Mouse (Mus musculus): ENCODE measurements around the gene Ezh1. TPM values are rescaled to one million over a fixed set of nuclear protein-coding genes. Genes with fewer than 3 reads are reported as not detected.
A peak's percentile ranks its signal among the peaks of the same experiment; 100 is the strongest.
"Not testable (repeated sequence)": the region's sequence is repeated elsewhere in the genome, so short reads cannot be mapped to it uniquely, and the experiment has no call there.

Gene Ezh1
- polyA plus RNA-seq, 1 experiment from 2014 or later, result 12.4 TPM

DNA sequence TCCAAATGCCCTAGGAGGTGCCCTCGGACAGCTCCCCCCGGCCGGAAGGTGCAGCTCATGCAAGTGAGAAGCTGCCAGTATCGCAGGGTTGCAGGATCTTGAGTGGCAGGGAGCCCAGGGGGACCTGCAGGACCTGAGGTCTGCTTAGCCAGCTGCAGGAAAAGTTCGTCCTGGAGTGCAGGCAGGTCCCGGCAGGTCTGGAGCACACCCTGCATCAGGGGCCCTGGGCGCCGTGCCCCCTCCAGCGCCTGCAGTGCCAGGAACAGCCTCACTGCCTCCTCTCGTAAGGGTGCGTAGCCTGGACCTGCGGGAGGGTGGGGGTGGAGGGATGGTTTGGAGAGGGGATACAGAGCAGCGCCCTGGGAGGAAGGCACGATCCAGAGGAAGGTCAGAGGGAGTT, 59.9 kb downstream of the Ezh1 start:
- no peak overlapping the region for H3K27ac ChIP-seq (ENCODE audit: low read depth, low read length)
- peaks cover 100% of the 10 kb centered on the region for H3K27me3 ChIP-seq (replicated peaks; ENCODE audit: control insufficient read depth, insufficient read depth, low read length)
- no peak overlapping the region for H3K9ac ChIP-seq (ENCODE audit: low read depth, low read length)
- no peak for DNase-seq (ENCODE audit: low spot score)
- no peak for ATAC-seq (replicated peaks; ENCODE audit: low FRiP score)
- H3K4me3 ChIP-seq (ENCODE audit: low read depth, low read length), result no peak overlapping the region
- H3K4me2 ChIP-seq, result no peak overlapping the region
- 62% methylated on average over 14 of the region's 14 CpGs for WGBS
- H3K36me3 ChIP-seq (ENCODE audit: control insufficient read depth, insufficient read depth, low read length), result peaks cover 7% of the 10 kb centered on the region
- H3K9me3 ChIP-seq (ENCODE audit: control insufficient read depth, low read length), result no peaks in the 10 kb centered on the region
- H3K4me1 ChIP-seq (replicated peaks; ENCODE audit: control insufficient read depth, insufficient read depth, low read length), result peaks cover 38% of the 10 kb centered on the region

- Histone ChIP-seq H3K4me3 (ENCODE audit: low read depth, low read length) (peak overlapping the region; percentile 32; the same call in 1 of the 2 replicates), H3K27ac (ENCODE audit: low read depth, low read length) (no peak overlapping the region), H3K4me2 (peak overlapping the region; percentile 52), H3K27me3 (replicated peaks; ENCODE audit: control insufficient read depth, insufficient read depth, low read length) (peaks cover 90% of the 10 kb centered on the region), H3K36me3 (ENCODE audit: control insufficient read depth, insufficient read depth, low read length) (peaks cover 7% of the 10 kb centered on the region), H3K9ac (ENCODE audit: low read depth, low read length) (no peak overlapping the region), H3K4me1 (replicated peaks; ENCODE audit: control insufficient read depth, insufficient read depth, low read length) (peaks cover 33% of the 10 kb centered on the region), H3K9me3 (ENCODE audit: control insufficient read depth, low read length) (no peaks in the 10 kb centered on the region)
- 16% methylated on average over 35 of the region's 35 CpGs for WGBS
- no peak for DNase-seq (ENCODE audit: low spot score)
- ATAC-seq (replicated peaks; ENCODE audit: low FRiP score), result 0 out of 2 replicates have a peak, but pooled peaks have one; percentile 35
Observed at GRCm38 (mm10) chr11:101164677-101165580, 61.3 kb downstream of the Ezh1 start.

- Histone ChIP-seq H3K9ac (ENCODE audit: low read depth, low read length) (no peak overlapping the region), H3K4me3 (ENCODE audit: low read depth, low read length) (peak overlapping the region; percentile 32), H3K27ac (ENCODE audit: low read depth, low read length) (no peak overlapping the region), H3K9me3 (ENCODE audit: control insufficient read depth, low read length) (no peaks in the 10 kb centered on the region), H3K36me3 (ENCODE audit: control insufficient read depth, insufficient read depth, low read length) (peaks cover 7% of the 10 kb centered on the region), H3K27me3 (replicated peaks; ENCODE audit: control insufficient read depth, insufficient read depth, low read length) (peaks cover 86% of the 10 kb centered on the region), H3K4me1 (replicated peaks; ENCODE audit: control insufficient read depth, insufficient read depth, low read length) (peaks cover 27% of the 10 kb centered on the region), H3K4me2 (peak overlapping the region; percentile 52)
- DNase-seq (ENCODE audit: low spot score) (no peak), ATAC-seq (replicated peaks; ENCODE audit: low FRiP score) (no peak)
- 15% methylated on average over 21 of the region's 21 CpGs for WGBS
Observed at GRCm38 (mm10) chr11:101164351-101164665, 62.0 kb downstream of the Ezh1 start.

GRCm38 (mm10) chr11:101163476-101164350, 62.5 kb downstream of the Ezh1 start:
- Histone ChIP-seq H3K36me3 (ENCODE audit: control insufficient read depth, insufficient read depth, low read length) (peaks cover 7% of the 10 kb centered on the region), H3K4me2 (peak overlapping the region; percentile 52), H3K4me1 (replicated peaks; ENCODE audit: control insufficient read depth, insufficient read depth, low read length) (peaks cover 22% of the 10 kb centered on the region), H3K27me3 (replicated peaks; ENCODE audit: control insufficient read depth, insufficient read depth, low read length) (peaks cover 86% of the 10 kb centered on the region), H3K9me3 (ENCODE audit: control insufficient read depth, low read length) (no peaks in the 10 kb centered on the region), H3K27ac (ENCODE audit: low read depth, low read length) (no peak overlapping the region), H3K9ac (ENCODE audit: low read depth, low read length) (no peak overlapping the region), H3K4me3 (ENCODE audit: low read depth, low read length) (peak overlapping the region; percentile 32)
- DNase-seq (ENCODE audit: low spot score) (no peak), ATAC-seq (replicated peaks; ENCODE audit: low FRiP score) (no peak)
- 22% methylated on average over 48 of the region's 49 CpGs for WGBS

- Histone ChIP-seq H3K4me3 (ENCODE audit: low read depth, low read length) (no peak overlapping the region), H3K4me2 (no peak overlapping the region), H3K4me1 (replicated peaks; ENCODE audit: control insufficient read depth, insufficient read depth, low read length) (peaks cover 16% of the 10 kb centered on the region), H3K36me3 (ENCODE audit: control insufficient read depth, insufficient read depth, low read length) (peaks cover 7% of the 10 kb centered on the region), H3K9ac (ENCODE audit: low read depth, low read length) (no peak overlapping the region), H3K27me3 (replicated peaks; ENCODE audit: control insufficient read depth, insufficient read depth, low read length) (peaks cover 83% of the 10 kb centered on the region), H3K27ac (ENCODE audit: low read depth, low read length) (no peak overlapping the region), H3K9me3 (ENCODE audit: control insufficient read depth, low read length) (no peaks in the 10 kb centered on the region)
- ATAC-seq (replicated peaks; ENCODE audit: low FRiP score) (no peak), DNase-seq (ENCODE audit: low spot score) (no peak)
- 73% methylated on average over 5 of the region's 5 CpGs for WGBS
Observed at GRCm38 (mm10) chr11:101162772-101163171, 63.5 kb downstream of the Ezh1 start.

GRCm38 (mm10) chr11:101162301-101162700, 64.0 kb downstream of the Ezh1 start:
- no peak for DNase-seq (ENCODE audit: low spot score)
- Histone ChIP-seq H3K4me2 (no peak overlapping the region), H3K27me3 (replicated peaks; ENCODE audit: control insufficient read depth, insufficient read depth, low read length) (peaks cover 82% of the 10 kb centered on the region), H3K4me3 (ENCODE audit: low read depth, low read length) (no peak overlapping the region), H3K36me3 (ENCODE audit: control insufficient read depth, insufficient read depth, low read length) (peaks cover 7% of the 10 kb centered on the region), H3K9me3 (ENCODE audit: control insufficient read depth, low read length) (no peaks in the 10 kb centered on the region), H3K9ac (ENCODE audit: low read depth, low read length) (no peak overlapping the region), H3K4me1 (replicated peaks; ENCODE audit: control insufficient read depth, insufficient read depth, low read length) (peaks cover 14% of the 10 kb centered on the region), H3K27ac (ENCODE audit: low read depth, low read length) (no peak overlapping the region)
- 65% methylated on average over 5 of the region's 5 CpGs for WGBS
- ATAC-seq (replicated peaks; ENCODE audit: low FRiP score), result no peak

- no peak for ATAC-seq (replicated peaks; ENCODE audit: low FRiP score)
- H3K4me2 ChIP-seq, result no peak overlapping the region
- no peak overlapping the region for H3K4me3 ChIP-seq (ENCODE audit: low read depth, low read length)
- H3K36me3 ChIP-seq (ENCODE audit: control insufficient read depth, insufficient read depth, low read length), result peaks cover 4% of the 10 kb centered on the region
- peaks cover 14% of the 10 kb centered on the region for H3K4me1 ChIP-seq (replicated peaks; ENCODE audit: control insufficient read depth, insufficient read depth, low read length)
- WGBS, result 80% methylated on average over 15 of the region's 15 CpGs
- DNase-seq (ENCODE audit: low spot score), result no peak
- H3K27ac ChIP-seq (ENCODE audit: low read depth, low read length), result no peak overlapping the region
- H3K9ac ChIP-seq (ENCODE audit: low read depth, low read length), result no peak overlapping the region
- H3K27me3 ChIP-seq (replicated peaks; ENCODE audit: control insufficient read depth, insufficient read depth, low read length), result peaks cover 80% of the 10 kb centered on the region
- no peaks in the 10 kb centered on the region for H3K9me3 ChIP-seq (ENCODE audit: control insufficient read depth, low read length)
Observed at GRCm38 (mm10) chr11:101161551-101161950, 64.7 kb downstream of the Ezh1 start.

DNA sequence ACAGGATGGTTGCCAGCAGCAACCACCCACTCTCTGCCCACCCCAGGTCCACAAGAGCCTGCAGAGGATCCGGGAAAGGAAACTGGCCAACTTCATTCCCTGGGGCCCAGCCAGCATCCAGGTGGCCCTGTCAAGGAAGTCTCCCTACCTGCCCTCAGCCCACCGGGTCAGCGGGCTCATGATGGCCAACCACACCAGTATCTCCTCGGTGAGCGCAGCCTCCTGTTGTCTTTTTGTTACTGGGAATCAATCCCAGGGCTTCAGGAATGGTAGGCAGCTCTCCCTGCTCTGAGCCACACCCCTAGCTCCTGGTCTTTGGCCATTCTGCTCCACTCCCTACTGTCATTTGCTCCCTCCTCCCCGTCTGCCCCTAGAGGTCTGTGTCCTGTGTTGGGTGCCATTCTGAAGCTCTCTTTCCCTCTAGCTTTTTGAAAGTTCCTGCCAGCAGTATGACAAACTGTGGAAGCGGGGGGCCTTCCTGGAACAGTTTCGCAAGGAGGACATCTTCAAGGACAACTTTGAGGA, 65.2 kb downstream of the Ezh1 start:
- not testable (repeated sequence) for DNase-seq (ENCODE audit: low spot score); H3K4me2 ChIP-seq; H3K36me3 ChIP-seq (ENCODE audit: control insufficient read depth, insufficient read depth, low read length); H3K9me3 ChIP-seq (ENCODE audit: control insufficient read depth, low read length); H3K9ac ChIP-seq (ENCODE audit: low read depth, low read length); H3K4me3 ChIP-seq (ENCODE audit: low read depth, low read length); ATAC-seq (replicated peaks; ENCODE audit: low FRiP score); H3K27ac ChIP-seq (ENCODE audit: low read depth, low read length)
- 76% methylated on average over 6 of the region's 8 CpGs for WGBS
- Histone ChIP-seq H3K27me3 (replicated peaks; ENCODE audit: control insufficient read depth, insufficient read depth, low read length) (peaks cover 80% of the 10 kb centered on the region), H3K4me1 (replicated peaks; ENCODE audit: control insufficient read depth, insufficient read depth, low read length) (peaks cover 14% of the 10 kb centered on the region)

All from liver, embryonic 11.5 days (tissue).